Mouse (Mus musculus) stomach, embryonic 14.5 days (tissue): ENCODE data around the gene Stk11. TPM values are rescaled to one million over a fixed set of nuclear protein-coding genes. Genes with fewer than 3 reads are reported as not detected.

ENCODE experiments used
- ATAC-seq: fragments of 200-750 bp; cut with Nextera tagmentation; 2 replicates; pipeline ENCODE4 v1.8.0; 2017; ENCODE audit warnings: low read depth, moderate TSS enrichment; ENCODE audit not compliant: insufficient number of reproducible peaks, insufficient read depth, low FRiP score
- H3K27ac ChIP-seq: fragments of 300-500 bp; sonication (generic); 2 replicates; pipeline ENCODE4 v1.5.1; 2014; ENCODE audit warnings: mild to moderate bottlenecking, low read length, moderate library complexity, mixed read lengths
- H3K27me3 ChIP-seq: fragments of 300-500 bp; sonication (generic); 2 replicates; pipeline ENCODE4 v1.6.1; 2014; ENCODE audit warnings: low read length, control low read depth, mixed read lengths; ENCODE audit not compliant: control insufficient read depth, insufficient read depth
- H3K36me3 ChIP-seq: fragments of 300-500 bp; sonication (generic); 2 replicates; pipeline ENCODE4 v1.6.1; 2014; ENCODE audit warnings: mild to moderate bottlenecking, control low read depth, low read length, moderate library complexity, mixed read lengths; ENCODE audit not compliant: control insufficient read depth, insufficient read depth
- H3K4me1 ChIP-seq: fragments of 300-500 bp; sonication (generic); 2 replicates; pipeline ENCODE4 v1.6.1; 2014; ENCODE audit warnings: low read length, control low read depth, mixed read lengths; ENCODE audit not compliant: control insufficient read depth, insufficient read depth
- H3K4me2 ChIP-seq: fragments of 300-500 bp; sonication (generic); replicated peaks from 2 replicates; pipeline ENCODE4 v1.6.1; 2014; ENCODE audit warnings: low read depth, low read length, control low read depth
- H3K4me3 ChIP-seq: fragments of 300-500 bp; sonication (generic); 2 replicates; pipeline ENCODE4 v1.5.1; 2014; ENCODE audit warnings: low read depth, low read length, control low read depth
- H3K9ac ChIP-seq: fragments of 300-500 bp; sonication (generic); replicated peaks from 2 replicates; pipeline ENCODE4 v1.6.1; 2014; ENCODE audit warnings: low read depth, mild to moderate bottlenecking, control low read depth, low read length, moderate library complexity, mixed read lengths
- H3K9me3 ChIP-seq: fragments of 300-500 bp; sonication (generic); 2 replicates; pipeline ENCODE4 v1.6.1; 2016; ENCODE audit warnings: low read depth, low read length, control low read depth; ENCODE audit not compliant: control insufficient read depth
- WGBS: fragments of 180-500 bp; shearing (Covaris S2); extraction: QIAGEN DNeasy Blood & Tissue Kit; methylation state at CpG from one replicate; pipeline ENCODE4 v1.1.7; 2014; 5-methylcytosine and 5-hydroxymethylcytosine counted together
- polyA plus RNA-seq: library from polyadenylated mRNA; unstranded; fragments of >200 nt; fragmentation: Nextera tagmentation; extraction: Ambion mirVana; gene quantifications from 2 replicates; pipeline ENCODE4 v1.2.1, GENCODE M21; 2014

The Stk11 gene
- polyA plus RNA-seq, 1 experiment from 2014 or later = 25.2 TPM

GRCm38 (mm10) chr10:80075924-80076323 lies 39.7 kb upstream of the Stk11 start:
- H3K9ac ChIP-seq = no peak overlapping the region
- H3K4me2 ChIP-seq = no peak overlapping the region
- WGBS = 54% methylated on average over 1 of the region's 1 CpGs
- H3K9me3 ChIP-seq = no peaks in the 10 kb centered on the region
- no peaks in the 10 kb centered on the region for H3K27me3 ChIP-seq
- no peak overlapping the region for H3K27ac ChIP-seq
- no peak overlapping the region for H3K4me3 ChIP-seq
- ATAC-seq = no peak
- H3K4me1 ChIP-seq = peaks cover 11% of the 10 kb centered on the region
- peaks cover 3% of the 10 kb centered on the region for H3K36me3 ChIP-seq

- 95% methylated on average over 4 of the region's 4 CpGs for WGBS
Measured at GRCm38 (mm10) chr10:80076386-80076785, 39.2 kb upstream of the Stk11 start.

GRCm38 (mm10) chr10:80077312-80077711 lies 38.3 kb upstream of the Stk11 start:
- Histone ChIP-seq H3K9me3 (no peaks in the 10 kb centered on the region), H3K4me1 (0 out of 2 replicates have a peak, but pooled peaks cover 3% of the 10 kb centered on the region), H3K4me3 (no peak overlapping the region), H3K27me3 (no peaks in the 10 kb centered on the region), H3K9ac (no peak overlapping the region), H3K36me3 (peaks cover 16% of the 10 kb centered on the region), H3K4me2 (no peak overlapping the region), H3K27ac (no peak overlapping the region)
- 86% methylated on average over 5 of the region's 5 CpGs for WGBS
- ATAC-seq = no peak

More at GRCm38 (mm10) chr10:80076386-80076785, 39.2 kb upstream of the Stk11 start:
- Histone ChIP-seq H3K36me3 (peaks cover 7% of the 10 kb centered on the region), H3K27ac (no peak overlapping the region), H3K4me3 (no peak overlapping the region), H3K4me2 (no peak overlapping the region), H3K4me1 (peaks cover 9% of the 10 kb centered on the region), H3K9me3 (no peaks in the 10 kb centered on the region), H3K27me3 (no peaks in the 10 kb centered on the region), H3K9ac (no peak overlapping the region)
- ATAC-seq = no peak

GRCm38 (mm10) chr10:80078366-80078765 lies 37.2 kb upstream of the Stk11 start:
- H3K4me3 ChIP-seq = no peak overlapping the region
- H3K9ac ChIP-seq = no peak overlapping the region
- peaks cover 18% of the 10 kb centered on the region for H3K36me3 ChIP-seq
- H3K27ac ChIP-seq = no peak overlapping the region
- ATAC-seq = no peak
- WGBS = 77% methylated on average over 1 of the region's 1 CpGs
- no peaks in the 10 kb centered on the region for H3K27me3 ChIP-seq
- H3K4me2 ChIP-seq = no peak overlapping the region
- no peaks in the 10 kb centered on the region for H3K9me3 ChIP-seq
- 0 out of 2 replicates have a peak, but pooled peaks cover 3% of the 10 kb centered on the region for H3K4me1 ChIP-seq

GRCm38 (mm10) chr10:80080396-80081070 lies 35.1 kb upstream of the Stk11 start:
- 78% methylated on average over 16 of the region's 16 CpGs for WGBS
- no peaks in the 10 kb centered on the region for H3K27me3 ChIP-seq
- no peak overlapping the region for H3K27ac ChIP-seq
- H3K4me2 ChIP-seq = no peak overlapping the region
- no peak overlapping the region for H3K4me3 ChIP-seq
- ATAC-seq = peak; percentile 50
- no peak overlapping the region for H3K9ac ChIP-seq
- H3K9me3 ChIP-seq = no peaks in the 10 kb centered on the region
- no peaks in the 10 kb centered on the region; the same call in 1 of the 2 replicates for H3K4me1 ChIP-seq
- peaks cover 22% of the 10 kb centered on the region for H3K36me3 ChIP-seq

GRCm38 (mm10) chr10:80081075-80081474 lies 34.5 kb upstream of the Stk11 start:
- H3K4me3 ChIP-seq = no peak overlapping the region
- H3K27ac ChIP-seq = no peak overlapping the region
- no peak overlapping the region for H3K9ac ChIP-seq
- peaks cover 22% of the 10 kb centered on the region for H3K36me3 ChIP-seq
- H3K4me2 ChIP-seq = no peak overlapping the region
- H3K4me1 ChIP-seq = no peaks in the 10 kb centered on the region; the same call in 1 of the 2 replicates
- no peaks in the 10 kb centered on the region for H3K9me3 ChIP-seq
- no peaks in the 10 kb centered on the region for H3K27me3 ChIP-seq
- peak; percentile 63; the same call in 1 of the 2 replicates for ATAC-seq
- WGBS = 66% methylated on average over 3 of the region's 3 CpGs

- Histone ChIP-seq H3K4me3 (no peak overlapping the region), H3K27ac (no peak overlapping the region), H3K4me2 (no peak overlapping the region), H3K36me3 (peaks cover 22% of the 10 kb centered on the region; the same call in 1 of the 2 replicates), H3K9ac (no peak overlapping the region), H3K9me3 (no peaks in the 10 kb centered on the region), H3K4me1 (no peaks in the 10 kb centered on the region; the same call in 1 of the 2 replicates), H3K27me3 (no peaks in the 10 kb centered on the region)
- ATAC-seq = no peak
- WGBS = 66% methylated on average over 9 of the region's 9 CpGs
Measured at GRCm38 (mm10) chr10:80084817-80085487, 30.7 kb upstream of the Stk11 start.

- no peak for ATAC-seq
- H3K9ac ChIP-seq = no peak overlapping the region
- no peak overlapping the region for H3K4me2 ChIP-seq
- H3K36me3 ChIP-seq = peaks cover 10% of the 10 kb centered on the region; the same call in 1 of the 2 replicates
- H3K4me3 ChIP-seq = no peak overlapping the region
- H3K9me3 ChIP-seq = no peaks in the 10 kb centered on the region
- 68% methylated on average over 3 of the region's 3 CpGs for WGBS
- H3K4me1 ChIP-seq = no peaks in the 10 kb centered on the region; the same call in 1 of the 2 replicates
- H3K27me3 ChIP-seq = no peaks in the 10 kb centered on the region
- H3K27ac ChIP-seq = no peak overlapping the region
Measured at GRCm38 (mm10) chr10:80086847-80087246, 28.8 kb upstream of the Stk11 start.
